Mouse (Mus musculus) hindbrain, postnatal 0 days (tissue): Measurements from ENCODE around the gene Ptpa. TPM values are rescaled to one million over a fixed set of nuclear protein-coding genes. Genes with fewer than 3 reads are reported as not detected.

Experiments used
- ATAC-seq: fragments of 200-750 bp; cut with Nextera tagmentation; 2 replicates; pipeline ENCODE4 v1.8.0; 2017; ENCODE audit warnings: mild to moderate bottlenecking, moderate TSS enrichment, moderate library complexity
- DNase-seq: peaks from one replicate; pipeline ENCODE4 v3.0.0-alpha.2; 2015; ENCODE audit warnings: low spot score
- H3K27ac ChIP-seq: fragments of 300-500 bp; sonication (generic); 2 replicates; pipeline ENCODE4 v1.5.1; 2014; ENCODE audit warnings: mild to moderate bottlenecking
- H3K27me3 ChIP-seq: fragments of 300-500 bp; sonication (generic); 2 replicates; pipeline ENCODE4 v1.6.1; 2014; ENCODE audit warnings: low read length, mixed read lengths; ENCODE audit not compliant: insufficient read depth
- H3K36me3 ChIP-seq: fragments of 300-500 bp; sonication (generic); 2 replicates; pipeline ENCODE4 v1.6.1; 2014; ENCODE audit warnings: low read length, mixed read lengths; ENCODE audit not compliant: insufficient read depth
- H3K4me1 ChIP-seq: fragments of 300-500 bp; sonication (generic); 2 replicates; pipeline ENCODE4 v1.6.1; 2014; ENCODE audit warnings: antibody characterized with exemption, low read length, mixed read lengths; ENCODE audit not compliant: insufficient read depth
- H3K4me2 ChIP-seq: fragments of 300-500 bp; sonication (generic); 2 replicates; pipeline ENCODE4 v1.6.1; 2014; ENCODE audit warnings: low read depth, mild to moderate bottlenecking, low read length, moderate library complexity, mixed read lengths
- H3K4me3 ChIP-seq: fragments of 300-500 bp; sonication (generic); 2 replicates; pipeline ENCODE4 v1.5.1; 2014; ENCODE audit warnings: low read length
- H3K9ac ChIP-seq: fragments of 300-500 bp; sonication (generic); replicated peaks from 2 replicates; pipeline ENCODE4 v1.6.1; 2014; ENCODE audit warnings: mild to moderate bottlenecking, low read length, moderate library complexity, mixed read lengths
- H3K9me3 ChIP-seq: fragments of 300-500 bp; sonication (generic); 2 replicates; pipeline ENCODE4 v1.6.1; 2016; ENCODE audit warnings: low read length, mixed read lengths
- CTCF ChIP-seq: IDR thresholded peaks from 2 replicates; pipeline ENCODE4 v1.5.1; 2016; ENCODE audit warnings: antibody characterized with exemption, control low read depth, low read depth
- WGBS: fragments of 180-500 bp; shearing (Covaris S2); extraction: QIAGEN DNeasy Blood & Tissue Kit; methylation state at CpG from one replicate; pipeline ENCODE4 v1.1.7; 2014; 5-methylcytosine and 5-hydroxymethylcytosine counted together
- polyA plus RNA-seq: library from polyadenylated mRNA; unstranded; fragments of >200 nt; fragmentation: Nextera tagmentation; extraction: Ambion mirVana; gene quantifications from 2 replicates; pipeline ENCODE4 v1.2.1, GENCODE M21; 2015
- total RNA-seq: library from RNA; depleted of rRNA; stranded (reverse); fragments of >200 nt; gene quantifications from 2 replicates; pipeline ENCODE4 v1.2.3, GENCODE M21; 2014

Ptpa gene
- total and polyA plus RNA-seq, 2 experiments from 2014 or later = 138 to 156 TPM

DNA sequence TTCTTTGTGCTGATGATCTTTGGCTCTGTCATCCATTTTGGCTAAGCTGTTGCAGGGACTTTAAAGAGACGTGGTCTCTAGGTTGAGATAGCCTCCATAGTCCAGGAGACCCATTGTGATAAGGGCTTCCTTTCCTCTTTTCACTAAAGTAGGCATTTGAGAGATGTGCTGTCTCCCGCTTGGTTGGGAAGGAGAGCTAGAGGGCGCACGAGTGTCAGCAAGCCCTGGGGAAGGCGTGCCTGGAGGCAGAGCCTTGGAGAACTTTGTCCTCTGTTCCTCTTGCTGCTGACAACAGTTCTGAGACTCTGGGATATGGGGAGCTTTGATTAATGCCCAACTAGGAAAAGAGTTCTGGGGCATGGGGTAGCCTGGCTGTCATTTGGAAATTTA is 20.3 kb downstream of the Ptpa start:
- Histone ChIP-seq H3K4me1 (peaks cover 4% of the 10 kb centered on the region; the same call in 1 of the 2 replicates), H3K9ac (no peak overlapping the region), H3K27me3 (no peaks in the 10 kb centered on the region), H3K4me2 (no peak overlapping the region), H3K9me3 (no peaks in the 10 kb centered on the region), H3K36me3 (peaks cover 45% of the 10 kb centered on the region), H3K27ac (no peak overlapping the region), H3K4me3 (no peak overlapping the region)
- ATAC-seq = 0 out of 2 replicates have a peak, but pooled peaks have one; percentile 19
- TF ChIP-seq CTCF = no peak
- WGBS = 76% methylated on average over 5 of the region's 5 CpGs
- DNase-seq = no peak

DNA sequence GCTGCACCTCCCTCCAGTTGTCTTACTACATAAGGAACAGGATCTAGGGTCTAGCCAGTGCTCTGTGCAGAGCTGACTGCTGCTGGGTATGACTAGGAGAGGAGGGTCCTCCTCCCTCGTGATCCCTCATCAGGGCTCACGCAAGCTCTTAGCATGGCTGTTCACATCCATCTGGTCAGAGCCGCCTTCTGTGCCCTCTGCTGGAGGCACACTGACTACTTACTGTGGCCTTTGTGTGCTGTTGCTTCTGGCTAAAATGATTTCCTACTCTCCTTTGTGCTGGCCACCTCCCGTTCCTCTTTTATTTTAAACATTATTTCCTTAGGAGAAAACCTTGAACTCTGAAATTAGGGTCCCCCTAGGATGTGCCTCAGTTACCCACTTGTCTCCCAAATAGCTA is 21.0 kb downstream of the Ptpa start:
- Histone ChIP-seq H3K27me3 (no peaks in the 10 kb centered on the region), H3K27ac (no peak overlapping the region), H3K9ac (no peak overlapping the region), H3K9me3 (no peaks in the 10 kb centered on the region), H3K4me3 (no peak overlapping the region), H3K4me1 (peaks cover 11% of the 10 kb centered on the region; the same call in 1 of the 2 replicates), H3K4me2 (no peak overlapping the region), H3K36me3 (peaks cover 38% of the 10 kb centered on the region)
- WGBS = 75% methylated on average over 4 of the region's 4 CpGs
- DNase-seq = no peak
- TF ChIP-seq CTCF = no peak
- no peak for ATAC-seq

DNA sequence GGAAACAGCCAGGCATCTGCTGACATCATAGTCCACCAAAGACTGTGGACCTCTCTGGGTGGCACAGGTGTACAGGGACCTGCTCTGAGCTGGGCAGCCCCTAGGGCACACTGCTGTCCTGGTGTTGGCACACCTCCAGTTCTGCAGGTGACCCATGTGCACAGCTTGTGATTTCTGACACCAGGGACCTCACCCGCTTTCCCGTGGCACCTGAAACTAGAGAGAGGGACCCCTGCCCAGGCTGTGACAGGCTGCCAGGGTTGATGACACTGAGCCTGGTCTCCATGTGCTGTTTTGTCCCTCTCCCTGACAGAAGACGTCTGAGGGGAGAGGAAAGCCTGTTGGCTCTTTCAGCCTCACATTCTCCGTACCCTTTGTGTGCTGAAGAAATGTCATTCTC is 22.0 kb downstream of the Ptpa start:
- Histone ChIP-seq H3K4me3 (no peak overlapping the region), H3K9me3 (no peaks in the 10 kb centered on the region), H3K27me3 (no peaks in the 10 kb centered on the region), H3K4me1 (peaks cover 20% of the 10 kb centered on the region), H3K27ac (no peak overlapping the region), H3K36me3 (peaks cover 30% of the 10 kb centered on the region), H3K4me2 (no peak overlapping the region), H3K9ac (no peak overlapping the region)
- 89% methylated on average over 4 of the region's 4 CpGs for WGBS
- no peak for ATAC-seq
- TF ChIP-seq CTCF = no peak
- DNase-seq = no peak

GRCm38 (mm10) chr2:30439631-30440030 is 23.8 kb downstream of the Ptpa start:
- H3K4me2 ChIP-seq = no peak overlapping the region
- peak overlapping the region; percentile 96; the same call in 1 of the 2 replicates for H3K27ac ChIP-seq
- no peak overlapping the region for H3K4me3 ChIP-seq
- H3K9me3 ChIP-seq = no peaks in the 10 kb centered on the region
- H3K9ac ChIP-seq = no peak overlapping the region
- H3K27me3 ChIP-seq = no peaks in the 10 kb centered on the region
- H3K4me1 ChIP-seq = peaks cover 21% of the 10 kb centered on the region
- no peak for ATAC-seq
- H3K36me3 ChIP-seq = peaks cover 23% of the 10 kb centered on the region
- no peak for DNase-seq
- 77% methylated on average over 6 of the region's 6 CpGs for WGBS
- no peak for TF ChIP-seq CTCF

DNA sequence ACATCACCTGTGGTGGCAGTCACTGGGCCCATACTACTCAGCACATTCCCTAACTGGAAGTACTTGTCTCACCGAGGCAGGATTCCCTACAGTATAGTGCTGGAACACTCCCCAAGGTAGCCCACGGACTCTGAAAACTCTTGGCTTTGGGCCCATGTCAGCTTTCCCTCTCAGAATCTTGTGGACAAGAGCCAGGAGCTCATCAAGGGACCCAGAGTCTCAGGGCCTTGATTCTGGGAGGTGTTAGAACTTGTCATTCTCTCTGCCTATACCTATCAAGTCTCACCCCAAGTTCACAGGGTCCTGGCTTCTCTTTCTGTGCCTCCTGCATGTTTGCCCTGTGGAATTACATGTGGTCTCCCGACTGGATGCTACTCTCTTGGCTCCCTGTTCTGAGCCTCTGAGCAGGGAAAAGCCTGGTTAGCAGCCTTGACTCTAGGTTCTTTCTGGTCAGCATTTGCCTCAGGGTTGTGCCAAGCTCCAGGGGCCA is 24.4 kb downstream of the Ptpa start:
- TF ChIP-seq CTCF = no peak
- no peak overlapping the region for H3K4me2 ChIP-seq
- peaks cover 21% of the 10 kb centered on the region for H3K4me1 ChIP-seq
- no peak overlapping the region for H3K9ac ChIP-seq
- 27% methylated on average over 3 of the region's 3 CpGs for WGBS
- H3K27ac ChIP-seq = peak overlapping the region; percentile 96
- no peaks in the 10 kb centered on the region for H3K27me3 ChIP-seq
- no peaks in the 10 kb centered on the region for H3K9me3 ChIP-seq
- no peak overlapping the region for H3K4me3 ChIP-seq
- peak; percentile 34 for DNase-seq
- H3K36me3 ChIP-seq = peaks cover 23% of the 10 kb centered on the region
- ATAC-seq = no peak

DNA sequence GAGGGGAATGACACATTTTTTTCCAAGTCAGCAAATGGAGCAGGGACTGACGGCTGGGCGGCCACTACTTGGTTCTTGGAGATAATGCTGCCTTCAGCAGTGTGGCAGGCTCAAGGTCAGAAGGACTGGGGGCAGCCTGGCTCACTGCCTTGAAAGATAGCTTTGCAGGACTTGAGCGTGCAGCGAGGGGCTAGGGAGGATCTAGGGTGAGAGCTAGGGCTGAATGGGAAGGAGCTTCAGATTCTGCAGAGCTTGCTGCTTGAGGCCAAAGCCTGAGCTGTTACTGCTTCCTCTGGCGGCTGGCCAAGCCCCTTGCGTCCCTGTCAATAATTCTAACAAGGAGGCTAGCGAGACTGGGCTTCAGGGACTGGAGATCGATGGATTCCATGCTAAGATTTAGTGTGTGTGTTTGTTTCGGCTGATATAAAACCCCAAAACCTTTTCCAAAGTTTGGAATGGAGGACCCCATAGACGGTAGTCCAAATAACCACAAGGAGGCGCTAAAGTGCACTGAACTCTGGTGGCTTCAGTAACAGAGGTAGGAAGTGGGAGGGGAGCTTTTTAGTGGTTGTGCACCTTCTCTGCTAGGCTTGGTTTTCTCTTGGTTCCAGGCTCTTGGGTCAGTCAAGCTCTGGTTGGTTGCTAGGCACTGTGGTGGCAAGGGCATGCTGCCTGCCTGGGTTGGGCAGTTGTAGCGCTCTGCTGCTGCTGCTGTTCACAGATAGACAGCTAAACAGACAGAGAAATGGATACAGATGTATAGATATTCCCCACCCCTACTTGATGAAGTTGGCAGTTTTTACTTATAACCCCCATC is 25.1 kb downstream of the Ptpa start:
- DNase-seq = peak; percentile 94
- Histone ChIP-seq H3K4me3 (no peak overlapping the region), H3K4me2 (peak overlapping the region; percentile 35), H3K9ac (peak overlapping the region; percentile 49; the same call in 1 of the 2 replicates), H3K9me3 (no peaks in the 10 kb centered on the region), H3K27ac (peak overlapping the region; percentile 96), H3K36me3 (peaks cover 23% of the 10 kb centered on the region), H3K4me1 (peaks cover 21% of the 10 kb centered on the region), H3K27me3 (no peaks in the 10 kb centered on the region)
- TF ChIP-seq CTCF = peak; percentile 90
- peak; percentile 67 for ATAC-seq
- 9% methylated on average over 12 of the region's 12 CpGs for WGBS
